Mouse (Mus musculus) embryonic facial prominence, embryonic 10.5 days (tissue): Measurements from ENCODE around the gene Tm4sf5. TPM values are rescaled to one million over a fixed set of nuclear protein-coding genes. Genes with fewer than 3 reads are reported as not detected.
"Not testable (repeated sequence)": the region's sequence is repeated elsewhere in the genome, so short reads cannot be mapped to it uniquely, and the experiment has no call there.

Source experiments
- DNase-seq: peaks from one replicate; pipeline ENCODE4 v3.0.0-alpha.2; 2017; ENCODE audit warnings: low spot score
- H3K27ac ChIP-seq: fragments of 300-500 bp; sonication (generic); replicated peaks from 2 replicates; pipeline ENCODE4 v1.5.1; 2016; ENCODE audit warnings: mild to moderate bottlenecking
- H3K27me3 ChIP-seq: fragments of 300-500 bp; sonication (generic); replicated peaks from 2 replicates; pipeline ENCODE4 v1.6.1; 2016; ENCODE audit warnings: low read depth, mild to moderate bottlenecking; ENCODE audit not compliant: poor library complexity, severe bottlenecking
- H3K36me3 ChIP-seq: fragments of 300-500 bp; sonication (generic); replicated peaks from 2 replicates; pipeline ENCODE4 v1.6.1; 2016; ENCODE audit warnings: mild to moderate bottlenecking, moderate library complexity
- H3K4me1 ChIP-seq: fragments of 300-500 bp; sonication (generic); 2 replicates; pipeline ENCODE4 v1.6.1; 2016
- H3K4me3 ChIP-seq: fragments of 300-500 bp; sonication (generic); 2 replicates; pipeline ENCODE4 v1.5.1; 2016; ENCODE audit warnings: mild to moderate bottlenecking, moderate library complexity
- H3K9me3 ChIP-seq: fragments of 300-500 bp; sonication (generic); 2 replicates; pipeline ENCODE4 v1.6.1; 2016; ENCODE audit warnings: mild to moderate bottlenecking
- WGBS: fragments of 180-500 bp; shearing (Covaris S2); methylation state at CpG from one replicate; pipeline ENCODE4 v1.1.7; 2016; 5-methylcytosine and 5-hydroxymethylcytosine counted together
- polyA plus RNA-seq: library from polyadenylated mRNA; unstranded; fragments of >200 nt; fragmentation: Nextera tagmentation; extraction: Ambion mirVana; gene quantifications from 2 replicates; pipeline ENCODE4 v1.2.1, GENCODE M21; 2016

The Tm4sf5 gene
- polyA plus RNA-seq, 1 experiment from 2014 or later: 0.77 TPM

DNA sequence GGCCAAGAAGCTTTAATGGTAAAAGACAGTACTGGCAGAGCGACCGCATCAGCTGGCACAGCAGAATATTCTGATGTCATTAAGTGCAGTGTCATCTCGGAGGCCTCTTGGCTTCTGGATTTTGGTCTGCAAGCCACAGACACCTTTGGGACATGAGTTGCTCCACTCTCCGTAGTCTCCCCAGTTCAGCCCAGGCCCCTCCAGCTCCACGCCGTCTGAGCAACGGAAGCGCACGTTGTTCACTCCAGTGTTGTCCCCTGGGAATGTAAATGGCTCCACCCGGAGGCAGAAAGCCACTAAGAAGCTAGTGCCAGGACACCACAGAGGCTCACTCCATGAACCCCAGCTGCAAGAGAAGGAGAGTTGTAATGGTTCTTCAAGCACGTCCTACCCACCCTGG lies 8.5 kb downstream of the Tm4sf5 start:
- no peaks in the 10 kb centered on the region for H3K36me3 ChIP-seq
- 0 out of 2 replicates have a peak overlapping the region, but pooled peaks have one; percentile 13 for H3K4me3 ChIP-seq
- WGBS: 58% methylated on average over 11 of the region's 11 CpGs
- H3K27me3 ChIP-seq: peaks cover 20% of the 10 kb centered on the region
- no peaks in the 10 kb centered on the region for H3K9me3 ChIP-seq
- no peak for DNase-seq
- H3K27ac ChIP-seq: 0 out of 2 replicates have a peak overlapping the region, but pooled peaks have one; percentile 14
- peaks cover 35% of the 10 kb centered on the region for H3K4me1 ChIP-seq

DNA sequence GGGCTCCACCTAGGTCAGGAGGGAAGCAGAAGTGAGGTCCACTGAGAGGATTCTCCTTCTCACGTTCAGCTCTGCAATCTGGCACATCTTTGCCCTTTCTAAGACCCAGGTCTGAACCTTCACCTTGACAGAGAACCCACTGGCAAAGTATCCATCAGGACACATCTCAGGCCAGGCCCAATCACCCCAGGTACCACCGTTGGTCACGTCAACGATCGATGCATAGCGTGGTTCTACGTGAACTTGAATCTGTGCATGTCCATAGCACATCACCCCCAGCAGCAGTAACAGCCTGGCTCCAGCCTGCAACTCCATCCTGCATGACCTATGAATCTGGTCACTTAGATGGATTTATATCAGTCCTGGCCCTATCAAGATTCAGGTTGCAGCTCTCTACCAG lies 9.2 kb downstream of the Tm4sf5 start, which contains the start of gene Vmo1:
Gene Vmo1, minus strand, starts transcription at position 329 of the 400 bp plus-strand sequence.
- Histone ChIP-seq H3K27me3 (peaks cover 20% of the 10 kb centered on the region), H3K36me3 (no peaks in the 10 kb centered on the region), H3K27ac (0 out of 2 replicates have a peak within 1 kb of the TSS, but pooled peaks have one; percentile 14)

GRCm38 (mm10) chr11:70516352-70516751 lies 11.3 kb downstream of the Tm4sf5 start:
- H3K36me3 ChIP-seq: no peaks in the 10 kb centered on the region
- DNase-seq: peak; percentile 29
- no peaks in the 10 kb centered on the region for H3K9me3 ChIP-seq
- H3K27me3 ChIP-seq: peaks cover 29% of the 10 kb centered on the region
- WGBS: 33% methylated on average over 2 of the region's 2 CpGs
- peaks cover 32% of the 10 kb centered on the region for H3K4me1 ChIP-seq
- H3K4me3 ChIP-seq: no peak overlapping the region
- no peak overlapping the region for H3K27ac ChIP-seq

More for the DNA sequence above, 9.2 kb downstream of the Tm4sf5 start, which contains the start of gene Vmo1:
- H3K4me1 ChIP-seq: peaks cover 37% of the 10 kb centered on the region
- 93% methylated on average over 7 of the region's 7 CpGs for WGBS
- no peak for DNase-seq
- H3K4me3 ChIP-seq: 0 out of 2 replicates have a peak within 1 kb of the TSS, but pooled peaks have one; percentile 13
- H3K9me3 ChIP-seq: no peaks in the 10 kb centered on the region

DNA sequence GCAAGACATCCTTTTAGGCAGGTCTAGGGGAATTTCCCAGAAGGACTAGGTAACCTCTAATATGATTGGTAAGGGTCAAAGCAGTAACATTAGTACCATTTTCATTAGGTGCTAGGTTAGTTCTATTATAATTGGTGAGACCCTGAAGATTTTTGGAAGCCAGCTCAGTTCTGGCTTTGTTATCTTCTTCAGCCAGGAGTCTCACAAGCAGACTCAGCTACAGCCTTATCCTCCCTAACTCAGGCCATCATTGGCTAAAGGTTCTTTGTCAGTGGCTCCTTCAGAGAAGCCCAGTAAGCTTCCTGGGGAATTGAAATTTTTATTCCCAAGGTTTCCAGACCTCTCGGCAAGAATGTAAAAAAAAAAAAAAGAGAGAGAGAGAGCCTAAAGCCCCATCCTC lies 13.4 kb downstream of the Tm4sf5 start:
- WGBS: 50% methylated on average over 1 of the region's 1 CpGs
- DNase-seq: no peak
- no peaks in the 10 kb centered on the region for H3K9me3 ChIP-seq

GRCm38 (mm10) chr11:70518923-70519322 lies 13.9 kb downstream of the Tm4sf5 start, which contains the start of gene Gltpd2:
TSS of gene Gltpd2 (plus strand) at chr11:70519196.
- Histone ChIP-seq H3K36me3 (no peaks in the 10 kb centered on the region), H3K27me3 (peaks cover 29% of the 10 kb centered on the region), H3K27ac (peak within 1 kb of the TSS; percentile 79), H3K4me3 (peak within 1 kb of the TSS; percentile 48), H3K4me1 (peaks cover 19% of the 10 kb centered on the region), H3K9me3 (no peaks in the 10 kb centered on the region)
- no peak for DNase-seq
- 77% methylated on average over 10 of the region's 10 CpGs for WGBS

More for the DNA sequence above, 13.4 kb downstream of the Tm4sf5 start:
- Histone ChIP-seq H3K4me3 (no peak overlapping the region), H3K27me3 (peaks cover 29% of the 10 kb centered on the region), H3K4me1 (peaks cover 23% of the 10 kb centered on the region), H3K27ac (no peak overlapping the region), H3K36me3 (no peaks in the 10 kb centered on the region)

DNA sequence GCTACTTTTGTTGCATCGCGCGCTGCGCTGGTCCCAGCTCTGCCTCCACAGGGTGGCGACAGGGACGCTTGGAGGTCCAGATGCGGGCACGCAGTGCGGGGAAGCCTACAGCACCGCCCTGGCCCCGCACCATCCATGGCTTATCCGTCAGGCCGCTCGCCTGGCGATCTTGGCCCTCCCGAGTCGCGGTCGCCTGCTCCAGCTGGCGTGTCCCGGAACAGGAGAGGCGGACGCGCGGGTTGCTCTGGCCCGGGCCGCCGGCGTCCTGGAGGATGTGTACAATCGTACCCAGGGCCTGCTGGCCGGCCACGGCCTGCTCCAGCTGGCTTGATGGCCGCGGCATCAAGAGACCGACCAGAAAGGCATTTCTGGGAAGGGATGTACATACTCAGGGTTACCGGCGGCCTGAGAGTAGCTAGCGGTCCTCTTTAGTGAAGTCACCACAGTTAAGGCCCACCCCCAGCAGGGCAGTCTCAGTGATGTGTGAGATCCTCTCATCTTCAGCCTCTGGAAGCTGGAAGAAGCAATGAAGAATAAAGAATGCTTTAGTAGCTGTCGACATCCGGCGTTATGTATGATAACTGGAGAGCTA lies 15.2 kb downstream of the Tm4sf5 start:
- peak overlapping the region; percentile 48 for H3K4me3 ChIP-seq
- peak overlapping the region; percentile 79 for H3K27ac ChIP-seq
- peaks cover 27% of the 10 kb centered on the region for H3K27me3 ChIP-seq
- H3K36me3 ChIP-seq: no peaks in the 10 kb centered on the region
- no peaks in the 10 kb centered on the region for H3K9me3 ChIP-seq
- peak; percentile 71 for DNase-seq
- peaks cover 15% of the 10 kb centered on the region for H3K4me1 ChIP-seq
- 9% methylated on average over 41 of the region's 41 CpGs for WGBS

GRCm38 (mm10) chr11:70523306-70523989 lies 18.4 kb downstream of the Tm4sf5 start:
- H3K9me3 ChIP-seq, H3K4me3 ChIP-seq, H3K27ac ChIP-seq: not testable (repeated sequence)
- WGBS: 89% methylated on average over 8 of the region's 8 CpGs
- peak; percentile 51 for DNase-seq
- peaks cover 24% of the 10 kb centered on the region for H3K36me3 ChIP-seq
- H3K4me1 ChIP-seq: peaks cover 24% of the 10 kb centered on the region
- peaks cover 27% of the 10 kb centered on the region for H3K27me3 ChIP-seq

DNA sequence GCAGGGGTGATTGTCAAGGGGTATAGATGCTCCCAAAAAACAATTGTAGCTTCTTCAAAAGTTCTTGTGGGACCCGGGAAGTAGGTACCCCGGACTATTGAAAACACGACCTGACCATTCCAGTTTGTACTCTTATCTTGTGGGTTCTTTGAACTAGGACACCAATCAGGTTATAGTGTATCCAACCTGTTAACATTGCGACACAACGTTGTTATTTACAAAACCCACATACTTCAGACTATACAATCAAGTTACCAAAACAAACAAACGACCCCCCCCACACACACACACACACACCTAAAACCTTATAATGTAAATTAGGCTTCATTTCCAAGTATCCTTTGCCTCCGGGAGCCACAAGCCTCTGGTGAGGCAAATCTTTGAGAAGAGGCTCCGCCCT lies 19.7 kb downstream of the Tm4sf5 start:
- Histone ChIP-seq H3K9me3 (no peaks in the 10 kb centered on the region), H3K27me3 (peaks cover 16% of the 10 kb centered on the region), H3K27ac (peak overlapping the region; percentile 90; the same call in 1 of the 2 replicates), H3K36me3 (peaks cover 37% of the 10 kb centered on the region), H3K4me1 (peaks cover 18% of the 10 kb centered on the region), H3K4me3 (peak overlapping the region; percentile 82)
- no peak for DNase-seq
- WGBS: 9% methylated on average over 8 of the region's 8 CpGs

DNA sequence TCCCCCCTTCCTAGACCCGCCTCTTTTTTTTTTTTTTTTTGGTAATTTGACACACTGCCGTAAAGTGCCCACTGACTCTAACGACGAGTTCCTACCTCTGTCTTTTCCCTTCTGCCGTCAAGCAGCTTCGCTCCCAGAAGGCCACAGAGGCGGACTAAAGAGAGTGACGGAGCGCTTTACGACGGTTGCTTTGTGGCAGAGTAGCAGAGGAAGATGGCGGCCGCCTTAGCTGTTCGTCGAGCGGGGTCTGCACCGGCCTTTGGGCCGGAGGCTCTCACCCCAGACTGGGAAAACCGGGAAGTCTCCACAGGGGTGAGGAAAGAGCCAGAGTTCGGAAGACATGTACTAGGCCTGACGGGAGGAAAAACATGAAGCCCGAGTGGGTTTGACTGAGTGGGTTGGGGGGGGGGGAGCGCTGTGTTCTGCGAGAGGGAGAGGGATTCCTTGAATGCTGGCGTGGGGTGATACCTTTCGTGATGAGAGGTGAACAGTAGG lies 20.2 kb downstream of the Tm4sf5 start, which contains the start of gene Psmb6:
Gene Psmb6, plus strand, starts transcription at position 184 of the 495 bp plus-strand sequence.
- peaks cover 11% of the 10 kb centered on the region; the same call in 1 of the 2 replicates for H3K27me3 ChIP-seq
- peaks cover 38% of the 10 kb centered on the region for H3K36me3 ChIP-seq
- peaks cover 13% of the 10 kb centered on the region for H3K4me1 ChIP-seq
- peak within 1 kb of the TSS; percentile 82 for H3K4me3 ChIP-seq
- no peaks in the 10 kb centered on the region for H3K9me3 ChIP-seq
- H3K27ac ChIP-seq: peak within 1 kb of the TSS; percentile 90
- WGBS: under 1% methylated on average over 26 of the region's 26 CpGs
- DNase-seq: peak; percentile 93

DNA sequence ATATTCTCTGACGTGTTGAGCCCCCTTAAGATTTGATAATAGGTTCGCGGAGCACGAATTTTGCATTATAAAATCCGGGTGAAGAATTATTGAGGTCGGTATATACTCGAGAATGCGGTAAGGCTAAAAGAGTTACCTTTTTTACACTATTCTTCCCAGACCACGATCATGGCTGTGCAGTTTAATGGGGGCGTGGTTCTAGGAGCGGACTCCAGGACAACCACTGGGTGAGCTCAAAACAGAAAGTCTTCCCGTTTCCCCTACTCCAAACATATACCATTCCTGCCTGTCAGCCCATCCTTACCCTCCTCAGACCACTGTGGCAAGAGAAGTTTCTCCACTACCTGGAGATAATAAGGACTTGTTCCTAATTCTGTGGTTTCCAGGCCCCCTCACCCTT lies 20.7 kb downstream of the Tm4sf5 start:
- Histone ChIP-seq H3K4me1 (peaks cover 9% of the 10 kb centered on the region), H3K4me3 (peak overlapping the region; percentile 82), H3K27ac (peak overlapping the region; percentile 90), H3K36me3 (peaks cover 38% of the 10 kb centered on the region), H3K9me3 (no peaks in the 10 kb centered on the region), H3K27me3 (0 out of 2 replicates have a peak, but pooled peaks cover 6% of the 10 kb centered on the region)
- 4% methylated on average over 12 of the region's 12 CpGs for WGBS
- no peak for DNase-seq

GRCm38 (mm10) chr11:70526211-70526610 lies 21.2 kb downstream of the Tm4sf5 start:
- peaks cover 38% of the 10 kb centered on the region for H3K36me3 ChIP-seq
- H3K27ac ChIP-seq: no peak overlapping the region
- 0 out of 2 replicates have a peak, but pooled peaks cover 1% of the 10 kb centered on the region for H3K27me3 ChIP-seq
- H3K4me3 ChIP-seq: peak overlapping the region; percentile 82
- peaks cover 9% of the 10 kb centered on the region for H3K4me1 ChIP-seq
- 90% methylated on average over 12 of the region's 12 CpGs for WGBS
- no peak for DNase-seq
- H3K9me3 ChIP-seq: no peaks in the 10 kb centered on the region

DNA sequence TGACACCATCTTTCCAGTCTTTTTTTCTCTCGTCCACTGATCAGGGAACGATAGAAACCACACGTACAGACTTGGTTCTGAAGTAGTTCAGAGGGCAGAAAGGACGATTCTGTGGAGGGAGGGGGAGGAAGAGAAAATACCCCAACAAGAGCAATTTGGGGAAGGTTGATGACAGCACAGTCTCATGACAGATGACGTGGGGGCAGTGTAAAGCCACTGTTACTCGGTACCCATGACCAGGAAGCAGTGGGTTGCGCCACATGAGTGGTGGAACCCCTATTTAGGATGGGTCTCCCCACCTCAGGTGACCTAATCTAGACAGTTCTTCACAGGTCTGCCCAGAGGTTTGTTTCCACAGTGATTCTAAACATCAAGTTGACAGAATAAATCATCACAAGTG lies 23.6 kb downstream of the Tm4sf5 start:
- no peak for DNase-seq
- H3K36me3 ChIP-seq: peaks cover 38% of the 10 kb centered on the region
- H3K4me3 ChIP-seq: no peak overlapping the region
- WGBS: 87% methylated on average over 7 of the region's 7 CpGs
- no peaks in the 10 kb centered on the region for H3K9me3 ChIP-seq
- H3K27ac ChIP-seq: no peak overlapping the region
- H3K4me1 ChIP-seq: peaks cover 12% of the 10 kb centered on the region
- no peaks in the 10 kb centered on the region for H3K27me3 ChIP-seq
